Mouse (Mus musculus): Measurements from ENCODE around the gene Snx8. TPM values are rescaled to one million over a fixed set of nuclear protein-coding genes. Genes with fewer than 3 reads are reported as not detected.
"Not testable (repeated sequence)": the region's sequence is repeated elsewhere in the genome, so short reads cannot be mapped to it uniquely, and the experiment has no call there.

Snx8 gene
- polyA plus RNA-seq, 1 experiment from 2014 or later: 25.8 TPM

GRCm38 (mm10) chr5:140379299-140379698 is 9.8 kb downstream of the Snx8 start:
- Histone ChIP-seq H3K9me3 (no peaks in the 10 kb centered on the region), H3K27ac (peak overlapping the region; percentile 33; the same call in 1 of the 2 replicates), H3K9ac (no peak overlapping the region), H3K36me3 (no peaks in the 10 kb centered on the region), H3K4me1 (peaks cover 20% of the 10 kb centered on the region), H3K4me2 (replicated peaks) (no peak overlapping the region), H3K27me3 (no peaks in the 10 kb centered on the region), H3K4me3 (no peak overlapping the region)
- 74% methylated on average over 6 of the region's 6 CpGs for WGBS
- ATAC-seq (ENCODE audit: low FRiP score, low read depth): no peak

DNA sequence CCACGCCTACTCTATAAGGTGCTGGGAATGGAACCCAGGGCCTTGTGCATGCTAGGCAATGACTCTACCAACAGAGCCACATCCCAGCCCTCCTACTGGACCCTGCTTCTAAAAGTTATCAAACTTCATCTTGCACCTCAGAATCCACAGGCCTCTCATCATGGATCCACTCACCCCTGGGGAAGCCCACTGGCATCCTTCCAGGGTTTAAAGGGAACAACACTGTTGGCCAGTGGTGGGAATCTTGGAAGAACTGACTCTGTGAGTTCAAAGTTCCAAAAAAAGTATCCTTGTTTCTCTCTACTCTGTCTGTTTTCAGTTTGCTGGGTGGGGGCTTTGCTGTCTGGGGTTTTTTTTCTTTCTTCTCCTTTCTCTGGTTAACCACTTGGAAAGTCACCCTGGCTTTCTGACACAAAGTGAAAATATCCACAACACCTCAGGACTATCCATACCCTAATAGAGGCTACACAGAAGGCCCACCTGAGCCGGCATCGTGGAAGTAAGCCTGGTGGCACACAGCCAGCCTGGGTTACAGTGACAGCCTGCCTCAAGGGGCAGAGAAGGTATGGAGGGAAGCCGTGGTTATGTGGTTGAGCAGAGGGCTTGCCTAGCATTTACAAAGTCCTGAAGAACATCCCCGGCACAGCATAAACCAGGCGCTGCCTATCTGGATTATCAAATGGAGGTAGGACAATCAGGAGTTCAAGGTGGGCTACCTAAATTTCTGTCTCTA is 10.8 kb downstream of the Snx8 start:
- H3K9ac ChIP-seq: no peak overlapping the region
- ATAC-seq (ENCODE audit: low FRiP score, low read depth): no peak
- WGBS: 82% methylated on average over 6 of the region's 6 CpGs

DNA sequence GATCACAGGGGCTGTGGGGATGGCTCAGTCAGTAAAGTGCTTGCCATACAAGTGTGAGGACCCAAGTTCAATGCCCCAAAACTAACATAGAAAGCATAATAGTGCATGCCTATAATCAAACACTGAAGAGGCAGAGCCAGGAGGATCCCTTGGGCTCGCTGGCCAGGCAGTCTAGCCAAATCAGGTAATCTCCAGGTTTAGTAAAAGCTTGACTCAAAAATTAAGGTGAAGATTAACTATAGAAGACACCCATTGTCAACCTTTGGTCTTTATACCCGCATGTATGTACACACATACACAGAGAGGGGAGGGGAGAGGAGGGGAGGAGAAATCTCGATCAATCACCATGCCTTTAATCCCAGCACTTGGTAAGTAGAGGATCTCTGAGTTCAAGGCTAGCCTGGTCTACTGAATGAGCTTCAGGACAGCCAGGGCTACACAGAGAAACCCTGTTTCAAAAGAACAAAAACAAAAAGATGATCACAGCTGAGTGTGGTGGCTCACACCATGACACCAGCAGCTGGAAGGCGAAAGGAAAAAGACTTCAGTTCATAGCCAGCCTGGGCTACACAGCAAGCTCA is 13.7 kb downstream of the Snx8 start:
- Histone ChIP-seq H3K4me1 (peaks cover 22% of the 10 kb centered on the region), H3K4me3 (no peak overlapping the region), H3K27ac (no peak overlapping the region), H3K9ac (no peak overlapping the region), H3K9me3 (no peaks in the 10 kb centered on the region), H3K4me2 (replicated peaks) (no peak overlapping the region), H3K36me3 (no peaks in the 10 kb centered on the region), H3K27me3 (no peaks in the 10 kb centered on the region)
- ATAC-seq (ENCODE audit: low FRiP score, low read depth): no peak
- 90% methylated on average over 4 of the region's 4 CpGs for WGBS

More for the DNA sequence above, 10.8 kb downstream of the Snx8 start:
- Histone ChIP-seq H3K27ac (no peak overlapping the region), H3K4me1 (peaks cover 15% of the 10 kb centered on the region), H3K36me3 (no peaks in the 10 kb centered on the region), H3K4me3 (no peak overlapping the region), H3K4me2 (replicated peaks) (no peak overlapping the region), H3K27me3 (no peaks in the 10 kb centered on the region), H3K9me3 (no peaks in the 10 kb centered on the region)

DNA sequence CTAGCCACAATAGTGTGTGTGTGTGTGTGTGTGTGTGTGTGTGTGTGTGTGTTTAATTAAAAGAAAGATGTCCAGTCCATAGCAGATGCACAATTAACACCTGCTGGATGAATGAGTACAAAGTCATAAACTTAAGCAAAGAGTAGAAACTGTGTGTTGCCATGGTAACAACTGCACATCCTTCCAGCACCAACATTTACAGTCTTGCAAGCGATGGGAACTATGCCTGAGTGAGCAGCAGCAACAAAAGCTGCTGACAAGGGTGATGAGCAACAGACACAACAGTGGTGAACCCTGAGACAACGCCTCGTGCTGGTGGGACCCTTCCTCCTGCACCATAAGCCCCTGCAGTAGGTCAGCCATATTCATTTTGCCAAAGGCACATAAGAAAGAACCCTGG is 14.8 kb downstream of the Snx8 start:
- no peak for ATAC-seq (ENCODE audit: low FRiP score, low read depth)
- Histone ChIP-seq H3K4me2 (replicated peaks) (no peak overlapping the region), H3K27ac (no peak overlapping the region), H3K4me3 (no peak overlapping the region), H3K4me1 (peaks cover 19% of the 10 kb centered on the region), H3K9ac (no peak overlapping the region), H3K27me3 (no peaks in the 10 kb centered on the region), H3K9me3 (no peaks in the 10 kb centered on the region), H3K36me3 (no peaks in the 10 kb centered on the region)
- 55% methylated on average over 3 of the region's 3 CpGs for WGBS

DNA sequence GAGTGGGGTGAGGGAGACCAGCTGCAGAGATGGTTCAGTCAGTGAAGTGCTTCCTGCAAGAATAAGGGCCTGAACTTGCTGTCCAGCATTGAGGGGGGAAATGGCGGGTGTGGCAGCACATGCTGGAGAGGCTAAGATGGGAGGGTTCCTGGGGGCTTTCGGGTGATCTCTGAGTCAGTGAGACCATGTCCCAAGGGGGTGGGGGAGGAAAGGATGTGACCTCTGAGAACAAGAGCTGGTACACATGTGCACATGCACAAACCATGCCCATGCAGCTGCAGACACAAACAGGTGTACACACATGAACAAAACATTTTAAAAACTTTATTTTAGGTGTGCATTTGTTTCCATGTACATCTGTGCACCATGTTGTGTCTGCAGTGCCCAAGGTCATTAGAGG is 15.4 kb downstream of the Snx8 start:
- no peaks in the 10 kb centered on the region for H3K36me3 ChIP-seq
- H3K9me3 ChIP-seq: no peaks in the 10 kb centered on the region
- H3K4me1 ChIP-seq: peaks cover 19% of the 10 kb centered on the region
- no peak overlapping the region for H3K9ac ChIP-seq
- no peaks in the 10 kb centered on the region for H3K27me3 ChIP-seq
- H3K27ac ChIP-seq: no peak overlapping the region
- ATAC-seq (ENCODE audit: low FRiP score, low read depth): no peak
- no peak overlapping the region for H3K4me2 ChIP-seq (replicated peaks)
- WGBS: 70% methylated on average over 2 of the region's 2 CpGs
- H3K4me3 ChIP-seq: no peak overlapping the region

- H3K4me3 ChIP-seq: no peak overlapping the region
- no peak overlapping the region for H3K4me2 ChIP-seq (replicated peaks)
- 95% methylated on average over 3 of the region's 3 CpGs for WGBS
- no peak overlapping the region for H3K9ac ChIP-seq
- peaks cover 16% of the 10 kb centered on the region for H3K4me1 ChIP-seq
- H3K27ac ChIP-seq: 0 out of 2 replicates have a peak overlapping the region, but pooled peaks have one; percentile 76
- H3K9me3 ChIP-seq: no peaks in the 10 kb centered on the region
- no peaks in the 10 kb centered on the region for H3K36me3 ChIP-seq
- no peak for ATAC-seq (ENCODE audit: low FRiP score, low read depth)
- no peaks in the 10 kb centered on the region for H3K27me3 ChIP-seq
Measured at GRCm38 (mm10) chr5:140371671-140372070, 17.4 kb downstream of the Snx8 start.

- H3K4me1 ChIP-seq: peaks cover 16% of the 10 kb centered on the region
- no peak for ATAC-seq (ENCODE audit: low FRiP score, low read depth)
- peak overlapping the region; percentile 25; the same call in 1 of the 2 replicates for H3K9ac ChIP-seq
- WGBS: 60% methylated on average over 6 of the region's 6 CpGs
- no peaks in the 10 kb centered on the region; the same call in 1 of the 2 replicates for H3K36me3 ChIP-seq
- no peak overlapping the region for H3K4me3 ChIP-seq
- no peaks in the 10 kb centered on the region for H3K9me3 ChIP-seq
- H3K4me2 ChIP-seq (replicated peaks): no peak overlapping the region
- peak overlapping the region; percentile 76 for H3K27ac ChIP-seq
- H3K27me3 ChIP-seq: no peaks in the 10 kb centered on the region
Measured at GRCm38 (mm10) chr5:140370446-140371254, 18.4 kb downstream of the Snx8 start.

DNA sequence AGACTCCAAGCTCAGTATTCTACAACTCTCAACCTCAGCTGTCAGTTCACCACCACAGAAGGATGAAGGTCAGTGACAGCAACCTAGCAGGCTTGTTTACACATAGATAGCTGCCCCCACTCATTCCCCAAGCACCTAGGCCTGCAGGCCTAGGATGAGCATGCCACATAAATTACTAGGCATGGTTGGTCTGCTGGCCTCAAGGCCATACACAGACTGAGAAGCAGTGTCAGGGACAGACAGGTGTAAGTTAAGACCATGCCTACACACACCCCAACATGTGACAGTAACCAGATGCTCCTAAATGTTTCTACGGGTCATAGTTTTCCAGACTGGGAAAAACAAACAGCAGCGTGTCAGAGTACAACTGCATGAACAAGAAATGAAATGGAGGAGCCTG is 19.6 kb downstream of the Snx8 start:
- Histone ChIP-seq H3K27ac (no peak overlapping the region), H3K36me3 (peaks cover 4% of the 10 kb centered on the region), H3K4me1 (peaks cover 16% of the 10 kb centered on the region), H3K27me3 (no peaks in the 10 kb centered on the region), H3K9me3 (no peaks in the 10 kb centered on the region), H3K9ac (no peak overlapping the region), H3K4me2 (replicated peaks) (no peak overlapping the region), H3K4me3 (no peak overlapping the region)
- ATAC-seq (ENCODE audit: low FRiP score, low read depth): no peak
- WGBS: 74% methylated on average over 2 of the region's 2 CpGs

- 85% methylated on average over 4 of the region's 4 CpGs for WGBS
- Histone ChIP-seq H3K4me1 (peaks cover 10% of the 10 kb centered on the region), H3K4me2 (replicated peaks) (no peak overlapping the region), H3K36me3 (peaks cover 7% of the 10 kb centered on the region), H3K27me3 (no peaks in the 10 kb centered on the region), H3K4me3 (no peak overlapping the region), H3K9ac (no peak overlapping the region), H3K9me3 (peaks cover 3% of the 10 kb centered on the region; the same call in 1 of the 2 replicates), H3K27ac (no peak overlapping the region)
- ATAC-seq (ENCODE audit: low FRiP score, low read depth): no peak
Measured at GRCm38 (mm10) chr5:140368926-140369325, 20.1 kb downstream of the Snx8 start.

DNA sequence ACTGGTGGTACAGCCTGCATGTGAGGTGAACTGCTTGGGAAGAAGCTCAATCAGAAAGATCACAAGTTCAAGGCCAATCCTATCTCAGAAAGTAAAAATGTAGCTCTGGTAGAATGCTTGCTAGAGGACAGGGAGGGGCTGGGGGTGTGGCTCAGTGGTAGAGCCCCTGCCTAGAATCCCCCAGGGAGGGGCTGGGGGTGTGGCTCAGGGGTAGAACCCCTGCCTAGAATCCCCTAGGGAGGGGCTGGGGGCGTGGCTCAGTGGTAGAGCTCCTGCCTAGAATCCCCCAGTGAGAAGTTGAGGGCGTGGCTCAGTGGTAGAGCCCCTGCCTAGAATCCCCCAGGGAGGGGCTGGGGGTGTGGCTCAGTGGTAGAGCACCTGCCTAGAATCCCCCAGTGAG is 20.9 kb downstream of the Snx8 start:
- 83% methylated on average over 2 of the region's 2 CpGs for WGBS
- not testable (repeated sequence) for H3K4me3 ChIP-seq; H3K4me1 ChIP-seq; H3K27me3 ChIP-seq; H3K9me3 ChIP-seq; H3K4me2 ChIP-seq (replicated peaks); ATAC-seq (ENCODE audit: low FRiP score, low read depth); H3K27ac ChIP-seq; H3K9ac ChIP-seq
- H3K36me3 ChIP-seq: peaks cover 13% of the 10 kb centered on the region

- Histone ChIP-seq H3K27me3 (no peaks in the 10 kb centered on the region), H3K4me1 (no peaks in the 10 kb centered on the region), H3K4me2 (replicated peaks) (no peak overlapping the region), H3K36me3 (peaks cover 18% of the 10 kb centered on the region), H3K27ac (no peak overlapping the region), H3K9me3 (peaks cover 8% of the 10 kb centered on the region; the same call in 1 of the 2 replicates), H3K9ac (no peak overlapping the region), H3K4me3 (no peak overlapping the region)
- no peak for ATAC-seq (ENCODE audit: low FRiP score, low read depth)
- WGBS: 93% methylated on average over 5 of the region's 5 CpGs
Measured at GRCm38 (mm10) chr5:140364415-140364814, 24.6 kb downstream of the Snx8 start.

Measured in limb, embryonic 13.5 days (tissue).